Mouse (Mus musculus) kidney, postnatal 14 days (tissue): ENCODE measurements around the gene Cyp39a1.

Experiments
- DNase-seq: peaks from one replicate; pipeline ENCODE4 v3.0.0; 2022; ENCODE audit warnings: mixed read lengths

The Cyp39a1 gene

DNA sequence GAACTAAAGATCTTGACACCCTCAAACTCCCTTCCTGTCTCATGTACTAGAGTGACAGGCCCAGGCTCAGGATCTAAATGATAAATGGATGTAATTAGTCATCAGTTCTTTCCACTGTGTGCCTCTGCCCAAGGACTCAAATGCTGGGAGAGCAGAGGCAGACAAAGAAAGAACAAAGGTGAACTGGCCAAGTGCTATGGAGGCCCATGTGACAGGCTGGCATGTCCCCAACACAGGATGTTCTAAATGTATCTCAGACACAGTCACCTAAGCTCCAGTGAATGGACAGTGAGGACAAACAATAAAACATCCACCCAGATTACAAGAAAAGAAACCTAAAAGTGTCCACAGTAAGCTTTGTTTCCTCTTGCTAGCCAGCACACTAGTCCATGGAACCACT lies 122.2 kb downstream of the Cyp39a1 start:
- peak; percentile 14 for DNase-seq

DNA sequence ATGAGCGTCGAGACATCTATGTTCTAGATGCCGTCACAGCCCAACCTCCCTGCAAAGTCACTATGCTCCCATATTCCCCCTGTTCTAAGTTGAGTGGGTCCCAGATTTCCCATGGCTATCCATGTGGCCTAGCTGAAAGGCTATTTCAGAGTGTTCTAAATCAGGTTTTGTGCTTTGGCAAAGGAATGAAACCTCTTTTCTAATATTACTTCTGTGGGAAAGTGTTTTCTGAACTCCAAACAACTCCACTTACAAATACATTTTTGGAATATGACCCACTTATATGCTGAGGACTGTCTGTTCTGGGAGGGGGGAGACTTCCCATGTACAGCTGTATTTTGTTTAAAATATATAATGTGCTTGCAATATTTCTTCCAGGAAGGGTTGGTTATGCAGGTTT lies 124.5 kb downstream of the Cyp39a1 start:
- no peak for DNase-seq

DNA sequence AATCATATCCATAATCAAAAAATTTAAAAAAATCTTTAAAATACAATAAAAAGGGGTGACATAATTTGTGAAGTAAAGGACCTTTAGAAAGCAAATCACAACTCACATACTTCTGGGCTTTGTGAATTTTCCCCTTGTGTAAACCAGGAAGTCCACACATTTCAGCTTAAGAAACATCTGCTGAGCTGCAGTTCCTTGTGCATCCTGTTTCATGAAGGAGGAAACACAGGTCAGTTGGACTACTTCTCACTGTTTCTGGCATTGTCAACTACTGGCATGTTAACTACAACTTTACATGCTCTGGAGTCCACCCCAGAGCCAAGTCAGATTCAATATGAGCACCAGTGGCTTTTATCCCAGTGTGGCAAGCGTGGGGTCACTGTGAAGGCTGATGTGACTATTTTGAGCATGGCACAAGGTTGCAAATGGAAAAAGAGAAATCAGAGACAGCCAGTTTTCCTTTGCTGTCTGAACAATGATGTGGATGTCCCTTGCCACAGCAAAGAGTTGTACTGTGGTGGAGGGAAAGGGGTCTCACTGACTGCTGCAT lies 127.6 kb downstream of the Cyp39a1 start:
- DNase-seq = peak; percentile 13
